Mouse (Mus musculus) intestine, postnatal 0 days (tissue): ENCODE results near the gene Wdfy3. TPM values are rescaled to one million over a fixed set of nuclear protein-coding genes. Genes with fewer than 3 reads are reported as not detected.

Experiments
- ATAC-seq: fragments of 200-750 bp; cut with Nextera tagmentation; 2 replicates; pipeline ENCODE4 v1.8.0; 2017; ENCODE audit warnings: mild to moderate bottlenecking, moderate TSS enrichment, moderate library complexity
- H3K27ac ChIP-seq: fragments of 300-500 bp; sonication (generic); 2 replicates; pipeline ENCODE4 v1.5.1; 2014; ENCODE audit warnings: mild to moderate bottlenecking, low read depth, low read length, moderate library complexity
- H3K27me3 ChIP-seq: fragments of 300-500 bp; sonication (generic); replicated peaks from 2 replicates; pipeline ENCODE4 v1.6.1; 2014; ENCODE audit warnings: low read length, mixed read lengths; ENCODE audit not compliant: control insufficient read depth, insufficient read depth
- H3K36me3 ChIP-seq: fragments of 300-500 bp; sonication (generic); 2 replicates; pipeline ENCODE4 v1.6.1; 2014; ENCODE audit warnings: mild to moderate bottlenecking, moderate library complexity; ENCODE audit not compliant: control insufficient read depth, insufficient read depth
- H3K4me1 ChIP-seq: fragments of 300-500 bp; sonication (generic); replicated peaks from 2 replicates; pipeline ENCODE4 v1.6.1; 2014; ENCODE audit warnings: antibody characterized with exemption, low read length, mixed read lengths; ENCODE audit not compliant: control insufficient read depth, insufficient read depth
- H3K4me2 ChIP-seq: fragments of 300-500 bp; sonication (generic); replicated peaks from 2 replicates; pipeline ENCODE4 v1.6.1; 2014; ENCODE audit warnings: low read depth, mild to moderate bottlenecking, moderate library complexity
- H3K4me3 ChIP-seq: fragments of 300-500 bp; sonication (generic); 2 replicates; pipeline ENCODE4 v1.5.1; 2014; ENCODE audit warnings: low read depth, low read length
- H3K9ac ChIP-seq: fragments of 300-500 bp; sonication (generic); 2 replicates; pipeline ENCODE4 v1.6.1; 2014; ENCODE audit warnings: mild to moderate bottlenecking, low read depth, low read length
- H3K9me3 ChIP-seq: fragments of 300-500 bp; sonication (generic); 2 replicates; pipeline ENCODE4 v1.6.1; 2016; ENCODE audit warnings: mixed run types; ENCODE audit not compliant: control insufficient read depth
- CTCF ChIP-seq: sonication (generic); IDR thresholded peaks from 2 replicates; pipeline ENCODE4 v1.5.1; 2016; ENCODE audit warnings: low read depth, mild to moderate bottlenecking, control low read depth, antibody characterized with exemption, moderate library complexity
- WGBS: fragments of 180-500 bp; shearing (Covaris S2); extraction: QIAGEN DNeasy Blood & Tissue Kit; methylation state at CpG from one replicate; pipeline ENCODE4 v1.1.7; 2014; 5-methylcytosine and 5-hydroxymethylcytosine counted together
- polyA plus RNA-seq: library from polyadenylated mRNA; unstranded; fragments of >200 nt; fragmentation: Nextera tagmentation; extraction: Ambion mirVana; gene quantifications from 2 replicates; pipeline ENCODE4 v1.2.1, GENCODE M21; 2015

The Wdfy3 gene
- polyA plus RNA-seq, 1 experiment from 2014 or later = 7.0 TPM

GRCm38 (mm10) chr5:102032594-102033240 is 37.0 kb downstream of the Wdfy3 start:
- no peak overlapping the region for H3K4me2 ChIP-seq
- H3K4me1 ChIP-seq = no peaks in the 10 kb centered on the region
- H3K36me3 ChIP-seq = peaks cover 58% of the 10 kb centered on the region
- no peak overlapping the region for H3K9ac ChIP-seq
- H3K4me3 ChIP-seq = no peak overlapping the region
- no peaks in the 10 kb centered on the region for H3K9me3 ChIP-seq
- no peak for ATAC-seq
- H3K27me3 ChIP-seq = no peaks in the 10 kb centered on the region
- 90% methylated on average over 22 of the region's 22 CpGs for WGBS
- H3K27ac ChIP-seq = 0 out of 2 replicates have a peak overlapping the region, but pooled peaks have one; percentile 15
- TF ChIP-seq CTCF = no peak

GRCm38 (mm10) chr5:102032191-102032590 is 37.5 kb downstream of the Wdfy3 start:
- H3K9me3 ChIP-seq = no peaks in the 10 kb centered on the region
- H3K4me3 ChIP-seq = no peak overlapping the region
- peaks cover 58% of the 10 kb centered on the region for H3K36me3 ChIP-seq
- 89% methylated on average over 3 of the region's 3 CpGs for WGBS
- no peak for TF ChIP-seq CTCF
- H3K4me1 ChIP-seq = no peaks in the 10 kb centered on the region
- no peak overlapping the region for H3K27ac ChIP-seq
- H3K27me3 ChIP-seq = no peaks in the 10 kb centered on the region
- ATAC-seq = no peak
- H3K9ac ChIP-seq = no peak overlapping the region
- no peak overlapping the region for H3K4me2 ChIP-seq

- TF ChIP-seq CTCF = no peak
- no peak overlapping the region for H3K9ac ChIP-seq
Observed at GRCm38 (mm10) chr5:102023376-102023775, 46.3 kb downstream of the Wdfy3 start.

GRCm38 (mm10) chr5:102022018-102022898 is 47.5 kb downstream of the Wdfy3 start:
- H3K27ac ChIP-seq = no peak overlapping the region
- H3K9ac ChIP-seq = no peak overlapping the region
- H3K36me3 ChIP-seq = peaks cover 27% of the 10 kb centered on the region; the same call in 1 of the 2 replicates
- no peaks in the 10 kb centered on the region for H3K4me1 ChIP-seq
- no peak overlapping the region for H3K4me3 ChIP-seq
- ATAC-seq = no peak
- no peak overlapping the region for H3K4me2 ChIP-seq
- no peak for TF ChIP-seq CTCF
- no peaks in the 10 kb centered on the region for H3K27me3 ChIP-seq
- 91% methylated on average over 16 of the region's 16 CpGs for WGBS
- H3K9me3 ChIP-seq = no peaks in the 10 kb centered on the region

More at GRCm38 (mm10) chr5:102023376-102023775, 46.3 kb downstream of the Wdfy3 start:
- Histone ChIP-seq H3K4me1 (no peaks in the 10 kb centered on the region), H3K27ac (no peak overlapping the region), H3K27me3 (no peaks in the 10 kb centered on the region), H3K4me3 (no peak overlapping the region), H3K4me2 (no peak overlapping the region), H3K9me3 (no peaks in the 10 kb centered on the region), H3K36me3 (peaks cover 25% of the 10 kb centered on the region; the same call in 1 of the 2 replicates)
- WGBS = 96% methylated on average over 11 of the region's 11 CpGs
- ATAC-seq = no peak

- no peak for ATAC-seq
- no peak overlapping the region for H3K4me2 ChIP-seq
- no peak overlapping the region for H3K27ac ChIP-seq
- 87% methylated on average over 8 of the region's 8 CpGs for WGBS
- no peak overlapping the region for H3K9ac ChIP-seq
- H3K27me3 ChIP-seq = no peaks in the 10 kb centered on the region
- no peaks in the 10 kb centered on the region for H3K4me1 ChIP-seq
- no peak overlapping the region for H3K4me3 ChIP-seq
- TF ChIP-seq CTCF = no peak
- H3K9me3 ChIP-seq = no peaks in the 10 kb centered on the region
- H3K36me3 ChIP-seq = peaks cover 14% of the 10 kb centered on the region; the same call in 1 of the 2 replicates
Observed at GRCm38 (mm10) chr5:102014235-102014634, 55.5 kb downstream of the Wdfy3 start.

GRCm38 (mm10) chr5:102013781-102014180 is 55.9 kb downstream of the Wdfy3 start:
- WGBS = 94% methylated on average over 7 of the region's 7 CpGs
- no peak for TF ChIP-seq CTCF
- H3K36me3 ChIP-seq = peaks cover 14% of the 10 kb centered on the region; the same call in 1 of the 2 replicates

More at GRCm38 (mm10) chr5:102013781-102014180, 55.9 kb downstream of the Wdfy3 start:
- Histone ChIP-seq H3K9ac (no peak overlapping the region), H3K9me3 (no peaks in the 10 kb centered on the region), H3K4me2 (no peak overlapping the region), H3K27me3 (no peaks in the 10 kb centered on the region), H3K27ac (no peak overlapping the region), H3K4me1 (no peaks in the 10 kb centered on the region), H3K4me3 (no peak overlapping the region)
- no peak for ATAC-seq
